In genomic region chr1:40278720-40279119, GRCm38 (mm10) we compare ENCODE assay signal across 22 mouse cellular contexts. TPM values are rescaled to one million over a fixed set of nuclear protein-coding genes. Genes with fewer than 3 reads are reported as not detected.
DNase-seq lines count a peak whose midpoint lies in the region; ATAC-seq and TF ChIP-seq lines count a peak whose summit lies in the region.
"Had no signal": no experiment of that assay in that cellular context is flagged by ENCODE, and none has a peak within 500 bp of the region (broad histone marks: within the 10 kb centered on the region; RNA-seq: fewer than 3 reads in every experiment).

No protein-coding gene starts in this region.

- peaks cover 14% of the 10 kb centered on the region for H3K79me3 ChIP-seq in C2C12 (ENCODE audit: low read depth)

- H3K79me2 ChIP-seq in C2C12 (ENCODE audit: control insufficient read depth, insufficient read depth): peaks cover 65% of the 10 kb centered on the region
- H3K79me2 ChIP-seq in myocyte (ENCODE audit: control insufficient read depth, insufficient read depth): peaks cover 51% of the 10 kb centered on the region

- peak overlapping the region; percentile 75 for H3K27ac ChIP-seq in stomach, embryonic 16.5 days (ENCODE audit: low read length)
- no peak overlapping the region for H3K27ac ChIP-seq in midbrain, embryonic 10.5 days (replicated peaks)
- H3K27ac ChIP-seq in forebrain, embryonic 10.5 days: no peak overlapping the region
- H3K27ac ChIP-seq: embryonic facial prominence, embryonic 12.5 days; heart, adult 2 months; hindbrain, embryonic 12.5 days; hindbrain, embryonic 15.5 days had no signal

- H3K36me3 ChIP-seq in C2C12 (ENCODE audit: control insufficient read depth, insufficient read depth) (peaks cover 54% of the 10 kb centered on the region), myocyte (ENCODE audit: control insufficient read depth, insufficient read depth) (peaks cover 9% of the 10 kb centered on the region)
- H3K36me3 ChIP-seq in stomach, embryonic 16.5 days (ENCODE audit: control insufficient read depth, insufficient read depth, low read length): no peaks in the 10 kb centered on the region
- no peaks in the 10 kb centered on the region for H3K36me3 ChIP-seq in midbrain, embryonic 10.5 days
- no peaks in the 10 kb centered on the region for H3K36me3 ChIP-seq in forebrain, embryonic 10.5 days (replicated peaks)
- H3K36me3 ChIP-seq: embryonic facial prominence, embryonic 12.5 days; hindbrain, embryonic 12.5 days; hindbrain, embryonic 15.5 days had no signal

- peak overlapping the region; percentile 18 for H3K4me2 ChIP-seq in myocyte (ENCODE audit: low read depth)
- no peak overlapping the region for H3K4me2 ChIP-seq in stomach, embryonic 16.5 days (ENCODE audit: low read depth, low read length)
- H3K4me2 ChIP-seq: embryonic facial prominence, embryonic 12.5 days; heart, embryonic 11.5 days; hindbrain, embryonic 12.5 days; hindbrain, embryonic 15.5 days had no signal

- H3K27me3 ChIP-seq in C2C12 (ENCODE audit: control insufficient read depth, insufficient read depth, insufficient read length) (no peaks in the 10 kb centered on the region), myocyte (ENCODE audit: control insufficient read depth, insufficient read depth, insufficient read length) (no peaks in the 10 kb centered on the region)
- H3K27me3 ChIP-seq in stomach, embryonic 16.5 days (ENCODE audit: control insufficient read depth, insufficient read depth, low read length): no peaks in the 10 kb centered on the region
- no peaks in the 10 kb centered on the region for H3K27me3 ChIP-seq in midbrain, embryonic 10.5 days (ENCODE audit: low read depth, poor library complexity, severe bottlenecking)
- H3K27me3 ChIP-seq in forebrain, embryonic 10.5 days (ENCODE audit: poor library complexity, severe bottlenecking): no peaks in the 10 kb centered on the region
- H3K27me3 ChIP-seq: embryonic facial prominence, embryonic 12.5 days; hindbrain, embryonic 12.5 days; hindbrain, embryonic 15.5 days had no signal

- H3K9me3 ChIP-seq in stomach, embryonic 16.5 days (replicated peaks; ENCODE audit: control insufficient read depth, low read length): no peaks in the 10 kb centered on the region
- H3K9me3 ChIP-seq in midbrain, embryonic 10.5 days (replicated peaks): no peaks in the 10 kb centered on the region
- no peaks in the 10 kb centered on the region for H3K9me3 ChIP-seq in forebrain, embryonic 10.5 days
- H3K9me3 ChIP-seq: embryonic facial prominence, embryonic 12.5 days; hindbrain, embryonic 12.5 days; hindbrain, embryonic 15.5 days had no signal

- H3K4me1 ChIP-seq in stomach, embryonic 16.5 days (ENCODE audit: control insufficient read depth, insufficient read depth, low read length): peaks cover 15% of the 10 kb centered on the region; the same call in 1 of the 2 replicates
- no peaks in the 10 kb centered on the region for H3K4me1 ChIP-seq in midbrain, embryonic 10.5 days
- H3K4me1 ChIP-seq in forebrain, embryonic 10.5 days: no peaks in the 10 kb centered on the region
- H3K4me1 ChIP-seq: hindbrain, embryonic 12.5 days; hindbrain, embryonic 15.5 days had no signal

- H3K4me3 ChIP-seq in C2C12 (ENCODE audit: insufficient read depth, poor library complexity, severe bottlenecking): no peak overlapping the region
- no peak overlapping the region for H3K4me3 ChIP-seq in myocyte
- no peak overlapping the region for H3K4me3 ChIP-seq in stomach, embryonic 16.5 days (replicated peaks; ENCODE audit: low read length)
- H3K4me3 ChIP-seq in midbrain, embryonic 10.5 days: no peak overlapping the region
- H3K4me3 ChIP-seq in forebrain, embryonic 10.5 days: no peak overlapping the region
- H3K4me3 ChIP-seq: embryonic facial prominence, embryonic 12.5 days; heart, adult 2 months; hindbrain, embryonic 12.5 days; hindbrain, embryonic 15.5 days had no signal

- no peak overlapping the region for H3K9ac ChIP-seq in stomach, embryonic 16.5 days (ENCODE audit: low read length)
- H3K9ac ChIP-seq: embryonic facial prominence, embryonic 12.5 days; forebrain, postnatal 0 days; hindbrain, embryonic 12.5 days; hindbrain, embryonic 15.5 days had no signal

- TF ChIP-seq CTCF in C2C12 (IDR thresholded peaks at IDR 0.05; ENCODE audit: control insufficient read depth, insufficient read depth, insufficient read length): no peak

- WGBS in stomach, embryonic 16.5 days: 82% methylated on average over 2 of the region's 2 CpGs
- WGBS in midbrain, embryonic 10.5 days: 82% methylated on average over 2 of the region's 2 CpGs
- WGBS in forebrain, embryonic 10.5 days: 89% methylated on average over 2 of the region's 2 CpGs

- no peak for TF ChIP-seq POLR2A in myocyte (IDR thresholded peaks at IDR 0.05; ENCODE audit: insufficient read length, low read depth)

- H3ac ChIP-seq in C2C12 (ENCODE audit: control insufficient read depth, insufficient read length, low read depth) (no peak overlapping the region), myocyte (ENCODE audit: control insufficient read depth, insufficient read length) (no peak overlapping the region)

- no peak for ATAC-seq in stomach, embryonic 16.5 days (ENCODE audit: insufficient read depth, low FRiP score)
- ATAC-seq: CD4-positive, CD25-positive, alpha-beta regulatory T cell, adult 4 months; forebrain, embryonic 14.5 days; forebrain, postnatal 0 days had no signal

- peak; percentile 82 for DNase-seq in heart, adult 11 months
- DNase-seq in heart, adult 9 months (ENCODE audit: low spot score in 2 of 2): no peak
- DNase-seq in midbrain, embryonic 10.5 days (ENCODE audit: low spot score): no peak
- no peak for DNase-seq in forebrain, embryonic 10.5 days (ENCODE audit: extremely low spot score, low spot score)
- DNase-seq: adrenal gland, adult 8-10 months; adrenal gland, postnatal 25 days; B cell, adult 2 months; cerebellum, adult 18-20 months; cerebellum, adult 9-10 months; cerebellum, postnatal 14 days; forebrain, postnatal 0 days; gastrocnemius, postnatal 25 days; heart, adult 2 months had no signal

TF ChIP-seq in C2C12, 6 proteins besides CTCF, POLR2A, EP300 and RAD21:
- peak; percentile 83 for TF ChIP-seq MYOD1 (IDR thresholded peaks at IDR 0.05; ENCODE audit: control insufficient read depth, insufficient read length, low read depth)
- TF ChIP-seq CEBPB (IDR thresholded peaks at IDR 0.05; ENCODE audit: low read depth): no peak

TF ChIP-seq in myocyte, 11 proteins besides CTCF, POLR2A, EP300 and RAD21:
- peak in 1 of 3 experiments; percentile 53 for TF ChIP-seq MYOD1 (IDR thresholded peaks at IDR 0.05; ENCODE audit: control insufficient read depth in 1 of 3, insufficient read length in 2 of 3, low read depth in 2 of 3)
- peak in 1 of 3 experiments; percentile 42 for TF ChIP-seq MYOG (IDR thresholded peaks at IDR 0.05; ENCODE audit: control insufficient read depth in 1 of 3, insufficient read depth in 1 of 3, insufficient read length in 2 of 3, low read depth in 2 of 3)
- no peak for TF ChIP-seq TCF12 (IDR thresholded peaks at IDR 0.05; ENCODE audit: insufficient read depth, poor library complexity, severe bottlenecking)
TF ChIP-seq in myocyte: peak in this region for 2.

RNA-seq across cellular contexts. Expression of gene Il1rl2, which starts 45.7 kb away (rescaled TPM):
- not detected for polyA plus RNA-seq in C2C12 (2012; fragmentation: generic; extraction: Trizol)
- not detected for polyA plus RNA-seq in myocyte (2012; fragmentation: generic; extraction: Trizol)
- polyA plus RNA-seq in stomach, embryonic 16.5 days (2015; fragmentation: Nextera tagmentation; extraction: Ambion mirVana): 12.0 and 15.5 TPM in 2 replicates
- 0.64 and 1.2 TPM in 2 replicates for polyA plus RNA-seq in midbrain, embryonic 10.5 days (2016; fragmentation: Nextera tagmentation; extraction: Ambion mirVana)
- polyA plus RNA-seq in forebrain, embryonic 10.5 days (2016; fragmentation: Nextera tagmentation; extraction: Ambion mirVana): 0.75 and 1.1 TPM in 2 replicates

RNA-seq across cellular contexts. Expression of gene Il1r1, which starts 53.8 kb away (rescaled TPM):
- polyA plus RNA-seq in C2C12 (2012; fragmentation: generic; extraction: Trizol): 16.8 TPM
- polyA plus RNA-seq in myocyte (2012; fragmentation: generic; extraction: Trizol): 7.6 TPM
- polyA plus RNA-seq in stomach, embryonic 16.5 days (2015; fragmentation: Nextera tagmentation; extraction: Ambion mirVana): 11.4 and 12.3 TPM in 2 replicates
- polyA plus RNA-seq in midbrain, embryonic 10.5 days (2016; fragmentation: Nextera tagmentation; extraction: Ambion mirVana): 0.53 and 0.75 TPM in 2 replicates
- polyA plus RNA-seq in forebrain, embryonic 10.5 days (2016; fragmentation: Nextera tagmentation; extraction: Ambion mirVana): 0.18 and 0.56 TPM in 2 replicates
- polyA plus RNA-seq: CD4-positive, CD25-positive, alpha-beta regulatory T cell, adult 4 months had no signal
